Mouse (Mus musculus): ENCODE measurements at regions not wholly inside any gene's neighbourhood (a gene's known extent, or its start where the extent isn't known, plus 50 kb on each side); places are given as distances from the start of the nearest gene placed in this dataset.

- no peaks in the 10 kb centered on the region for H3K27me3 ChIP-seq (replicated peaks; ENCODE audit: control insufficient read depth, insufficient read depth, low read length)
Measured at GRCm38 (mm10) chr1:120817563-120817962, 215.3 kb downstream of the En1 start.

GRCm38 (mm10) chr1:120831975-120832374, 229.8 kb downstream of the En1 start:
- Histone ChIP-seq H3K27ac (ENCODE audit: low read depth) (no peak overlapping the region), H3K9me3 (ENCODE audit: control insufficient read depth, low read length) (no peaks in the 10 kb centered on the region), H3K9ac (ENCODE audit: low read length) (no peak overlapping the region), H3K4me3 (ENCODE audit: low read depth, low read length) (no peak overlapping the region), H3K36me3 (ENCODE audit: control insufficient read depth, insufficient read depth, low read length) (no peaks in the 10 kb centered on the region), H3K4me1 (replicated peaks; ENCODE audit: control insufficient read depth, insufficient read depth, low read length) (no peaks in the 10 kb centered on the region), H3K27me3 (replicated peaks; ENCODE audit: control insufficient read depth, insufficient read depth, low read length) (no peaks in the 10 kb centered on the region), H3K4me2 (ENCODE audit: low read length) (no peak overlapping the region)
- no peak for ATAC-seq (replicated peaks; ENCODE audit: low FRiP score, low TSS enrichment, low read depth)
- 73% methylated on average over 1 of the region's 1 CpGs for WGBS
- DNase-seq (ENCODE audit: low spot score): no peak

More at GRCm38 (mm10) chr1:120817563-120817962, 215.3 kb downstream of the En1 start:
- DNase-seq (ENCODE audit: low spot score) (no peak), ATAC-seq (replicated peaks; ENCODE audit: low FRiP score, low TSS enrichment, low read depth) (no peak)
- H3K4me2 ChIP-seq (ENCODE audit: low read length): no peak overlapping the region
- no peak overlapping the region for H3K27ac ChIP-seq (ENCODE audit: low read depth)
- no peak overlapping the region for H3K4me3 ChIP-seq (ENCODE audit: low read depth, low read length)
- H3K36me3 ChIP-seq (ENCODE audit: control insufficient read depth, insufficient read depth, low read length): no peaks in the 10 kb centered on the region
- WGBS: 33% methylated on average over 1 of the region's 1 CpGs
- H3K9ac ChIP-seq (ENCODE audit: low read length): no peak overlapping the region
- no peaks in the 10 kb centered on the region for H3K4me1 ChIP-seq (replicated peaks; ENCODE audit: control insufficient read depth, insufficient read depth, low read length)
- H3K9me3 ChIP-seq (ENCODE audit: control insufficient read depth, low read length): no peaks in the 10 kb centered on the region

- no peak overlapping the region for H3K27ac ChIP-seq (ENCODE audit: low read depth)
- ATAC-seq (replicated peaks; ENCODE audit: low FRiP score, low TSS enrichment, low read depth) (no peak), DNase-seq (ENCODE audit: low spot score) (no peak)
- H3K4me3 ChIP-seq (ENCODE audit: low read depth, low read length): no peak overlapping the region
- H3K27me3 ChIP-seq (replicated peaks; ENCODE audit: control insufficient read depth, insufficient read depth, low read length): no peaks in the 10 kb centered on the region
- H3K4me2 ChIP-seq (ENCODE audit: low read length): no peak overlapping the region
- no peaks in the 10 kb centered on the region for H3K9me3 ChIP-seq (ENCODE audit: control insufficient read depth, low read length)
- WGBS: 74% methylated on average over 7 of the region's 7 CpGs
- no peak overlapping the region for H3K9ac ChIP-seq (ENCODE audit: low read length)
- H3K4me1 ChIP-seq (replicated peaks; ENCODE audit: control insufficient read depth, insufficient read depth, low read length): no peaks in the 10 kb centered on the region
- H3K36me3 ChIP-seq (ENCODE audit: control insufficient read depth, insufficient read depth, low read length): no peaks in the 10 kb centered on the region
Measured at GRCm38 (mm10) chr1:120842596-120842995, 240.4 kb downstream of the En1 start.

- Histone ChIP-seq H3K27ac (ENCODE audit: low read depth) (no peak overlapping the region), H3K27me3 (replicated peaks; ENCODE audit: control insufficient read depth, insufficient read depth, low read length) (no peaks in the 10 kb centered on the region), H3K9me3 (ENCODE audit: control insufficient read depth, low read length) (no peaks in the 10 kb centered on the region), H3K4me3 (ENCODE audit: low read depth, low read length) (no peak overlapping the region), H3K4me2 (ENCODE audit: low read length) (no peak overlapping the region), H3K9ac (ENCODE audit: low read length) (no peak overlapping the region), H3K36me3 (ENCODE audit: control insufficient read depth, insufficient read depth, low read length) (no peaks in the 10 kb centered on the region), H3K4me1 (replicated peaks; ENCODE audit: control insufficient read depth, insufficient read depth, low read length) (no peaks in the 10 kb centered on the region)
- 69% methylated on average over 2 of the region's 2 CpGs for WGBS
- DNase-seq (ENCODE audit: low spot score) (no peak), ATAC-seq (replicated peaks; ENCODE audit: low FRiP score, low TSS enrichment, low read depth) (no peak)
Measured at GRCm38 (mm10) chr1:120846146-120846545, 243.9 kb downstream of the En1 start.

GRCm38 (mm10) chr1:120851860-120852503, 249.8 kb downstream of the En1 start:
- H3K4me3 ChIP-seq (ENCODE audit: low read depth, low read length): no peak overlapping the region
- WGBS: 69% methylated on average over 6 of the region's 6 CpGs
- H3K36me3 ChIP-seq (ENCODE audit: control insufficient read depth, insufficient read depth, low read length): no peaks in the 10 kb centered on the region
- no peak for DNase-seq (ENCODE audit: low spot score)
- H3K9ac ChIP-seq (ENCODE audit: low read length): no peak overlapping the region
- ATAC-seq (replicated peaks; ENCODE audit: low FRiP score, low TSS enrichment, low read depth): no peak
- H3K9me3 ChIP-seq (ENCODE audit: control insufficient read depth, low read length): no peaks in the 10 kb centered on the region
- no peaks in the 10 kb centered on the region for H3K4me1 ChIP-seq (replicated peaks; ENCODE audit: control insufficient read depth, insufficient read depth, low read length)
- no peaks in the 10 kb centered on the region for H3K27me3 ChIP-seq (replicated peaks; ENCODE audit: control insufficient read depth, insufficient read depth, low read length)
- no peak overlapping the region for H3K27ac ChIP-seq (ENCODE audit: low read depth)
- no peak overlapping the region for H3K4me2 ChIP-seq (ENCODE audit: low read length)

- H3K27ac ChIP-seq (ENCODE audit: low read depth): no peak overlapping the region
- H3K9ac ChIP-seq (ENCODE audit: low read length): no peak overlapping the region
- H3K36me3 ChIP-seq (ENCODE audit: control insufficient read depth, insufficient read depth, low read length): no peaks in the 10 kb centered on the region
- H3K4me3 ChIP-seq (ENCODE audit: low read depth, low read length): no peak overlapping the region
- ATAC-seq (replicated peaks; ENCODE audit: low FRiP score, low TSS enrichment, low read depth) (no peak), DNase-seq (ENCODE audit: low spot score) (no peak)
- 0 out of 2 replicates have a peak, but pooled peaks cover 3% of the 10 kb centered on the region for H3K4me1 ChIP-seq (replicated peaks; ENCODE audit: control insufficient read depth, insufficient read depth, low read length)
- H3K9me3 ChIP-seq (ENCODE audit: control insufficient read depth, low read length): no peaks in the 10 kb centered on the region
- no peak overlapping the region for H3K4me2 ChIP-seq (ENCODE audit: low read length)
- H3K27me3 ChIP-seq (replicated peaks; ENCODE audit: control insufficient read depth, insufficient read depth, low read length): no peaks in the 10 kb centered on the region
- WGBS: 40% methylated on average over 5 of the region's 5 CpGs
Measured at GRCm38 (mm10) chr1:120857566-120857965, 255.3 kb downstream of the En1 start.

- Histone ChIP-seq H3K9ac (ENCODE audit: low read length) (no peak overlapping the region), H3K4me2 (ENCODE audit: low read length) (no peak overlapping the region), H3K9me3 (ENCODE audit: control insufficient read depth, low read length) (no peaks in the 10 kb centered on the region), H3K27ac (ENCODE audit: low read depth) (no peak overlapping the region), H3K27me3 (replicated peaks; ENCODE audit: control insufficient read depth, insufficient read depth, low read length) (no peaks in the 10 kb centered on the region), H3K36me3 (ENCODE audit: control insufficient read depth, insufficient read depth, low read length) (no peaks in the 10 kb centered on the region), H3K4me1 (replicated peaks; ENCODE audit: control insufficient read depth, insufficient read depth, low read length) (0 out of 2 replicates have a peak, but pooled peaks cover 3% of the 10 kb centered on the region), H3K4me3 (ENCODE audit: low read depth, low read length) (no peak overlapping the region)
- 34% methylated on average over 5 of the region's 5 CpGs for WGBS
- no peak for ATAC-seq (replicated peaks; ENCODE audit: low FRiP score, low TSS enrichment, low read depth)
- DNase-seq (ENCODE audit: low spot score): no peak
Measured at GRCm38 (mm10) chr1:120859546-120859945, 257.3 kb downstream of the En1 start.

GRCm38 (mm10) chr1:120872554-120872953, 270.3 kb downstream of the En1 start:
- no peak overlapping the region for H3K4me2 ChIP-seq (ENCODE audit: low read length)
- H3K27ac ChIP-seq (ENCODE audit: low read depth): no peak overlapping the region
- H3K36me3 ChIP-seq (ENCODE audit: control insufficient read depth, insufficient read depth, low read length): no peaks in the 10 kb centered on the region
- no peak overlapping the region for H3K9ac ChIP-seq (ENCODE audit: low read length)
- no peaks in the 10 kb centered on the region for H3K4me1 ChIP-seq (replicated peaks; ENCODE audit: control insufficient read depth, insufficient read depth, low read length)
- H3K27me3 ChIP-seq (replicated peaks; ENCODE audit: control insufficient read depth, insufficient read depth, low read length): no peaks in the 10 kb centered on the region
- DNase-seq (ENCODE audit: low spot score): no peak
- 72% methylated on average over 7 of the region's 7 CpGs for WGBS
- ATAC-seq (replicated peaks; ENCODE audit: low FRiP score, low TSS enrichment, low read depth): no peak
- H3K9me3 ChIP-seq (ENCODE audit: control insufficient read depth, low read length): no peaks in the 10 kb centered on the region
- H3K4me3 ChIP-seq (ENCODE audit: low read depth, low read length): no peak overlapping the region

- H3K4me1 ChIP-seq (replicated peaks; ENCODE audit: control insufficient read depth, insufficient read depth, low read length): no peaks in the 10 kb centered on the region
Measured at GRCm38 (mm10) chr1:120882959-120883549, 280.8 kb downstream of the En1 start.

More at GRCm38 (mm10) chr1:120882959-120883549, 280.8 kb downstream of the En1 start:
- DNase-seq (ENCODE audit: low spot score): no peak
- 84% methylated on average over 10 of the region's 10 CpGs for WGBS
- no peaks in the 10 kb centered on the region for H3K9me3 ChIP-seq (ENCODE audit: control insufficient read depth, low read length)
- ATAC-seq (replicated peaks; ENCODE audit: low FRiP score, low TSS enrichment, low read depth): no peak
- no peaks in the 10 kb centered on the region for H3K27me3 ChIP-seq (replicated peaks; ENCODE audit: control insufficient read depth, insufficient read depth, low read length)
- H3K36me3 ChIP-seq (ENCODE audit: control insufficient read depth, insufficient read depth, low read length): no peaks in the 10 kb centered on the region
- no peak overlapping the region for H3K27ac ChIP-seq (ENCODE audit: low read depth)
- H3K9ac ChIP-seq (ENCODE audit: low read length): no peak overlapping the region
- no peak overlapping the region for H3K4me2 ChIP-seq (ENCODE audit: low read length)
- H3K4me3 ChIP-seq (ENCODE audit: low read depth, low read length): no peak overlapping the region

Measured in intestine, embryonic 14.5 days (tissue).